Comparison of ENCODE assay signal across 9 mouse cellular contexts in the genomic region with DNA sequence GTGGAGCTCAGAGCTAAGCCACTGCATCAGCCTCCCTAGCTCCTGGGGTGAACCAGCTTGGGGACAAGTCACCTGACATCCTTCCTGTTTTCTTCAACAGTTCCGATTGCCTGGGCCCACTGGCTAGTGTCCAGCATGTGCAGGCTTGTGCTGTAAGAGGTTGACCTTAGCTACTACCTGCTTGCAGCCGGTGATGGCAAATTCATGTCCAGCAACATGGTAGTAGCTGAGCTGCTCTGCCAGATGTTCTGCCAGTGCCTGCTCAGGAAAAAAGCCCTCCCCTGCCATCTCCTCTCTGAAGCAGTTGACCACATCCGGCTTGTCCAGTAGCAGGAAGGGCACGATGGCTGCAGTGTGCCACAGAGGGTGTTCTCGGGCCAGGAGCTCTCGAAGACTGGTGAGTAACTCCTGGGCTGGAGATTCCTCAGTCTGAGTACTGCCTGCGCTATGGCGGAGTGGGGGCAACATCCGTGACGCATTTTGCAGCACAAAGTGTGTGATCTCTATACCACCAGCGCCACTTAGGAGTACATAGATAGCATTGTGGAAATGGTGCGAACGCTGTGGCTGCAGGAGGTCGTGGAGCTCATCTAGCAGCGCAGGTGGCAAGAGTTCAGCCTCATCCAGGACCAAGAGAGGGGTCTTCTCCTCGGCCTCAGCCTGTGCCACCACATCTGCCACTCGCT. TPM values are rescaled to one million over a fixed set of nuclear protein-coding genes. Genes with fewer than 3 reads are reported as not detected.
DNase-seq lines count a peak whose midpoint lies in the region; ATAC-seq and TF ChIP-seq lines count a peak whose summit lies in the region.
"Had no signal": no experiment of that assay in that cellular context is flagged by ENCODE, and none has a peak within 500 bp of the region (broad histone marks: within the 10 kb centered on the region; RNA-seq: fewer than 3 reads in every experiment).

No protein-coding gene starts in this region.

- peaks cover 55% of the 10 kb centered on the region for H3K4me1 ChIP-seq in G1E (ENCODE audit: insufficient read depth, low read depth, low read length)
- peaks cover 32% of the 10 kb centered on the region for H3K4me1 ChIP-seq in intestine, embryonic 16.5 days (ENCODE audit: control insufficient read depth, insufficient read depth, low read length)
- peaks cover 13% of the 10 kb centered on the region for H3K4me1 ChIP-seq in neural tube, embryonic 15.5 days
- peaks cover 3% of the 10 kb centered on the region; the same call in 1 of the 2 replicates for H3K4me1 ChIP-seq in forebrain, embryonic 16.5 days (replicated peaks; ENCODE audit: control insufficient read depth, insufficient read depth, low read length)

- intact Hi-C loops in gastrocnemius, adult 2 months (cut with DNase I) = loop anchor here (2.0 to 5.0 kb wide), 3 partner anchors 60 to 138 kb away; partner anchors contain the start of genes Anapc2, Man1b1, Ssna1 and Tmem203

- H3K4me3 ChIP-seq in gastrocnemius, adult 2 months = peak overlapping the region; percentile 69
- H3K4me3 ChIP-seq in G1E (ENCODE audit: low read depth, low read length) = peak overlapping the region; percentile 73; the same call in 1 of the 2 replicates
- H3K4me3 ChIP-seq in intestine, embryonic 16.5 days (ENCODE audit: low read length) = peak overlapping the region; percentile 54
- no peak overlapping the region for H3K4me3 ChIP-seq in neural tube, embryonic 15.5 days (replicated peaks)
- H3K4me3 ChIP-seq in forebrain, embryonic 16.5 days (replicated peaks; ENCODE audit: low read length) = no peak overlapping the region

- no peak for ATAC-seq in G1E (ENCODE audit: extremely low read depth, insufficient number of reproducible peaks, low FRiP score, poor library complexity, severe bottlenecking)
- no peak for ATAC-seq in intestine, embryonic 16.5 days
- no peak for ATAC-seq in neural tube, embryonic 15.5 days (ENCODE audit: low FRiP score)
- no peak for ATAC-seq in forebrain, embryonic 16.5 days

- peak overlapping the region; percentile 68 for H3K9ac ChIP-seq in intestine, embryonic 16.5 days (ENCODE audit: low read depth, low read length)
- H3K9ac ChIP-seq in neural tube, embryonic 15.5 days (replicated peaks) = no peak overlapping the region
- H3K9ac ChIP-seq in forebrain, embryonic 16.5 days (replicated peaks; ENCODE audit: low read depth, low read length) = no peak overlapping the region
- H3K9ac ChIP-seq: neural tube, embryonic 13.5 days had no signal

- peaks cover 2% of the 10 kb centered on the region for H3K27me3 ChIP-seq in G1E (ENCODE audit: insufficient read depth, low read length)
- H3K27me3 ChIP-seq in intestine, embryonic 16.5 days (replicated peaks; ENCODE audit: control insufficient read depth, insufficient read depth, low read length) = no peaks in the 10 kb centered on the region
- peaks cover 38% of the 10 kb centered on the region for H3K27me3 ChIP-seq in neural tube, embryonic 15.5 days (replicated peaks)
- peaks cover 21% of the 10 kb centered on the region for H3K27me3 ChIP-seq in forebrain, embryonic 16.5 days (replicated peaks; ENCODE audit: control insufficient read depth, insufficient read depth, low read length)

- TF ChIP-seq CTCF in gastrocnemius, adult 2 months (IDR thresholded peaks at IDR 0.05) = no peak
- TF ChIP-seq CTCF in G1E (IDR thresholded peaks at IDR 0.05; ENCODE audit: low read depth, low read length) = no peak

- DNase-seq in gastrocnemius, adult 2 months = no peak
- DNase-seq in gastrocnemius, postnatal 25 days = no peak
- no peak for DNase-seq in G1E (ENCODE audit: low spot score)
- no peak for DNase-seq in embryo, embryonic 9.5 days (ENCODE audit: extremely low spot score)
- DNase-seq in right cerebral cortex, postnatal 14 days = no peak

- 80% methylated on average over 17 of the region's 17 CpGs for WGBS in intestine, embryonic 16.5 days
- WGBS in neural tube, embryonic 15.5 days = 90% methylated on average over 17 of the region's 17 CpGs
- 85% methylated on average over 17 of the region's 17 CpGs for WGBS in forebrain, embryonic 16.5 days

- peak overlapping the region; percentile 86 for H3K27ac ChIP-seq in gastrocnemius, adult 2 months
- peak overlapping the region; percentile 86 for H3K27ac ChIP-seq in intestine, embryonic 16.5 days (ENCODE audit: low read length)
- H3K27ac ChIP-seq in neural tube, embryonic 15.5 days (replicated peaks) = no peak overlapping the region
- H3K27ac ChIP-seq in forebrain, embryonic 16.5 days (ENCODE audit: low read length) = no peak overlapping the region
- H3K27ac ChIP-seq: neural tube, embryonic 13.5 days had no signal

- H3K4me2 ChIP-seq in intestine, embryonic 16.5 days (ENCODE audit: low read depth, low read length) = peak overlapping the region; percentile 76
- H3K4me2 ChIP-seq in neural tube, embryonic 15.5 days = peak overlapping the region; percentile 35; the same call in 1 of the 2 replicates
- no peak overlapping the region for H3K4me2 ChIP-seq in forebrain, embryonic 16.5 days (ENCODE audit: low read length)

- H3K9me3 ChIP-seq in G1E (replicated peaks) = no peaks in the 10 kb centered on the region
- H3K9me3 ChIP-seq in intestine, embryonic 16.5 days (ENCODE audit: control insufficient read depth, low read length) = no peaks in the 10 kb centered on the region
- H3K9me3 ChIP-seq in neural tube, embryonic 15.5 days (replicated peaks) = no peaks in the 10 kb centered on the region
- no peaks in the 10 kb centered on the region for H3K9me3 ChIP-seq in forebrain, embryonic 16.5 days (ENCODE audit: control insufficient read depth, low read length)
- H3K9me3 ChIP-seq: neural tube, embryonic 13.5 days had no signal

- peaks cover 57% of the 10 kb centered on the region for H3K36me3 ChIP-seq in G1E (replicated peaks)
- no peaks in the 10 kb centered on the region; the same call in 1 of the 2 replicates for H3K36me3 ChIP-seq in intestine, embryonic 16.5 days (ENCODE audit: control insufficient read depth, insufficient read depth, low read length)
- peaks cover 7% of the 10 kb centered on the region for H3K36me3 ChIP-seq in neural tube, embryonic 15.5 days
- H3K36me3 ChIP-seq in forebrain, embryonic 16.5 days (ENCODE audit: control insufficient read depth, insufficient read depth) = peaks cover under 1% of the 10 kb centered on the region

RNA-seq across cellular contexts. Expression of gene Tor4a, which starts 2.1 kb away (rescaled TPM):
- total RNA-seq in gastrocnemius, adult 2 months (2021) = 1 to 10 TPM in 1 of 2 experiments, under 1 TPM in 1; 0.59 to 1.0 TPM
- 1 to 10 TPM; 1.1 to 1.3 TPM for total RNA-seq in gastrocnemius, postnatal 25 days (2021)
- total RNA-seq in G1E (2014; fragmentation: Nextera tagmentation) = 13.3 and 17.2 TPM in 2 replicates
- total RNA-seq in G1E (2017) = 33.2 and 33.8 TPM in 2 replicates
- 10.8 and 12.3 TPM in 2 replicates for polyA plus RNA-seq in G1E (2012)
- polyA plus RNA-seq in intestine, embryonic 16.5 days (2015; fragmentation: Nextera tagmentation; extraction: Ambion mirVana) = 23.0 and 23.4 TPM in 2 replicates
- 1.6 and 5.9 TPM in 2 replicates for polyA plus RNA-seq in neural tube, embryonic 15.5 days (2015; fragmentation: Nextera tagmentation; extraction: Ambion mirVana)
- 0.85 and 1.6 TPM in 2 replicates for polyA plus RNA-seq in forebrain, embryonic 16.5 days (2015; fragmentation: Nextera tagmentation; extraction: Ambion mirVana)

RNA-seq across cellular contexts. Expression of gene Nrarp, which starts 14.1 kb away (rescaled TPM):
- 1 to 10 TPM; 4.0 to 5.2 TPM for total RNA-seq in gastrocnemius, adult 2 months (2021)
- 1 to 10 TPM; 3.6 to 6.7 TPM for total RNA-seq in gastrocnemius, postnatal 25 days (2021)
- total RNA-seq in G1E (2014; fragmentation: Nextera tagmentation) = not detected in 2 replicates
- 0.16 TPM in 1 of 2 replicates, not detected in the other for total RNA-seq in G1E (2017)
- polyA plus RNA-seq in G1E (2012) = not detected in 2 replicates
- 11.0 and 14.4 TPM in 2 replicates for polyA plus RNA-seq in intestine, embryonic 16.5 days (2015; fragmentation: Nextera tagmentation; extraction: Ambion mirVana)
- 15.0 and 16.8 TPM in 2 replicates for polyA plus RNA-seq in neural tube, embryonic 15.5 days (2015; fragmentation: Nextera tagmentation; extraction: Ambion mirVana)
- polyA plus RNA-seq in forebrain, embryonic 16.5 days (2015; fragmentation: Nextera tagmentation; extraction: Ambion mirVana) = 15.8 and 22.0 TPM in 2 replicates

RNA-seq across cellular contexts. Expression of gene Nelfb, which starts 16.7 kb away (rescaled TPM):
- total RNA-seq in gastrocnemius, adult 2 months (2021) = 10 to 100 TPM; 22.3 to 23.1 TPM
- total RNA-seq in gastrocnemius, postnatal 25 days (2021) = 10 to 100 TPM; 20.5 to 22.3 TPM
- total RNA-seq in G1E (2014; fragmentation: Nextera tagmentation) (30.6 and 80.7 TPM in 2 replicates), G1E (2017) (54.6 and 60.9 TPM in 2 replicates)
- polyA plus RNA-seq in G1E (2012) = 26.9 and 27.0 TPM in 2 replicates
- polyA plus RNA-seq in intestine, embryonic 16.5 days (2015; fragmentation: Nextera tagmentation; extraction: Ambion mirVana) = 99.9 and 102 TPM in 2 replicates
- polyA plus RNA-seq in neural tube, embryonic 15.5 days (2015; fragmentation: Nextera tagmentation; extraction: Ambion mirVana) = 101 and 105 TPM in 2 replicates
- 91.7 and 101 TPM in 2 replicates for polyA plus RNA-seq in forebrain, embryonic 16.5 days (2015; fragmentation: Nextera tagmentation; extraction: Ambion mirVana)

RNA-seq across cellular contexts. Expression of gene Stpg3, which starts 19.8 kb away (rescaled TPM):
- total RNA-seq in gastrocnemius, adult 2 months (2021) = not detected
- not detected for total RNA-seq in gastrocnemius, postnatal 25 days (2021)
- not detected in 2 replicates for total RNA-seq in G1E (2014; fragmentation: Nextera tagmentation)
- not detected in 2 replicates for total RNA-seq in G1E (2017)
- polyA plus RNA-seq in G1E (2012) = not detected in 2 replicates
- polyA plus RNA-seq in intestine, embryonic 16.5 days (2015; fragmentation: Nextera tagmentation; extraction: Ambion mirVana) = not detected in 2 replicates
- not detected in 2 replicates for polyA plus RNA-seq in neural tube, embryonic 15.5 days (2015; fragmentation: Nextera tagmentation; extraction: Ambion mirVana)
- polyA plus RNA-seq in forebrain, embryonic 16.5 days (2015; fragmentation: Nextera tagmentation; extraction: Ambion mirVana) = not detected in 2 replicates

RNA-seq across cellular contexts. Expression of gene Fam166a, which starts 23.9 kb away (rescaled TPM):
- not detected for total RNA-seq in gastrocnemius, adult 2 months (2021)
- not detected for total RNA-seq in gastrocnemius, postnatal 25 days (2021)
- not detected in 2 replicates for total RNA-seq in G1E (2014; fragmentation: Nextera tagmentation)
- not detected in 2 replicates for total RNA-seq in G1E (2017)
- 0.20 TPM in 1 of 2 replicates, not detected in the other for polyA plus RNA-seq in G1E (2012)
- polyA plus RNA-seq in intestine, embryonic 16.5 days (2015; fragmentation: Nextera tagmentation; extraction: Ambion mirVana) = 0.12 and 0.62 TPM in 2 replicates
- polyA plus RNA-seq in neural tube, embryonic 15.5 days (2015; fragmentation: Nextera tagmentation; extraction: Ambion mirVana) = not detected in 2 replicates
- polyA plus RNA-seq in forebrain, embryonic 16.5 days (2015; fragmentation: Nextera tagmentation; extraction: Ambion mirVana) = not detected in 2 replicates

Comparison
In these comparisons a context has a peak if more than half of its experiments do, and no peak if none do; other contexts are left out.
1. H3K27ac ChIP-seq: peak in gastrocnemius, adult 2 months (single experiment) and intestine, embryonic 16.5 days (single experiment); none in neural tube, embryonic 15.5 days (single experiment) and forebrain, embryonic 16.5 days (single experiment).
2. H3K4me3 ChIP-seq: peak in gastrocnemius, adult 2 months (single experiment), G1E (single experiment) and intestine, embryonic 16.5 days (single experiment); none in neural tube, embryonic 15.5 days (single experiment) and forebrain, embryonic 16.5 days (single experiment).
3. RNA of gene Nrarp, which starts 14.1 kb away (polyA plus RNA-seq): 15.0 to 16.8 TPM in neural tube, embryonic 15.5 days, 15.8 to 22.0 TPM in forebrain, embryonic 16.5 days and 11.0 to 14.4 TPM in intestine, embryonic 16.5 days; not detected in G1E; every median in the first group is over 10 times any median in the second.